Mouse (Mus musculus): Measurements from ENCODE around the gene Serpina1b.
"Not testable (repeated sequence)": the region's sequence is repeated elsewhere in the genome, so short reads cannot be mapped to it uniquely, and the experiment has no call there.

The Serpina1b gene

DNA sequence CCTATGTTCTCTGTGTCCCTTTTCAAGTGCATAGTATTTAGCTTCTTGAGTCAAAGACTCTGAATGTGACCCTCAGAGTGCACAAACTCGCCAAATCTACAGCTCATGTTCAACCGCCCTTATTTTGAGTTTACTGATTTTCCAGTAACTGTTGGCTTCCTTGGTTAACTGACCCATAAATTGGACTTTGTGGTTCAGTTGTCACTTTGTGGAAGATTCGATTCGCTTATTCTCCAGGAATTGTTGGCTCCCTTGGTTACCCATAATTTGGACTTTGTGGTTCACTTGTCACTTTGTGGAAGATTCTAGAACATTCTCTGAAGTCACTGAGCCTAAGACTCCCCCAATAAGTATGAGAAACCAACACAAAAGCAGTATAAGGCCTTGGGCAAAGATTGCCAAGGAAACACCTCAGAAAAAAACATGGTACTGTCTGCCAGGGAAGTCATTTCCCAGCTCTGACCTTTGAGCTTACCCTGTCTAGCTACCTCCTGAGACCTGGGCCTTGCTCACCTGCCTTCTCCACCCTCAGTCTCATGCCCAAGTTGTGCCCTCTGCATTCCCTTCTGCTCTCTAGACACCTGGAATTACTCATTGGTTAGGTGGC lies 129.9 kb downstream of the Serpina1b start:
- no peak for DNase-seq (ENCODE audit: low read depth, low spot score)

DNA sequence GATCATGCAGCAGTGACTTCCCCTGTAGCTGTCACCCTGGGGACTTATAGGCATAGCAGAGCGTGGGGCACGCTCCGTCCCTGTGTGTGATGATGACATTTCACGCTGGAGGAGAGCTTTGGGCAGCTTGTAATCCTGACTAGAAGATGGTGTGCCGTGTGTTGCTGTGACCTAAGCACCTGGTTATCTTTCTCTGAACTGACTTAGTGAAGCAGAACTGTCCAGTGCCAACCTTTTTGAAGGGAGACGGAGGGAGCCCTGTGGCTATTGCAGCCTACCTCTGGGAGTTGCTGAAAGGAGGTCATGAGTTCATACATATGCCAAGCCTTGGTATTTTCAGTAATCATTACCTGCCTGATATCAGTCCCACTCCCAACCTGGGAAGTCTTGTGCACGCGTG lies 134.7 kb downstream of the Serpina1b start, which contains the start of gene Serpina1f:
Gene Serpina1f, minus strand, starts transcription at position 101 of the 400 bp plus-strand sequence.
- DNase-seq (ENCODE audit: low read depth, low spot score), result no peak

DNA sequence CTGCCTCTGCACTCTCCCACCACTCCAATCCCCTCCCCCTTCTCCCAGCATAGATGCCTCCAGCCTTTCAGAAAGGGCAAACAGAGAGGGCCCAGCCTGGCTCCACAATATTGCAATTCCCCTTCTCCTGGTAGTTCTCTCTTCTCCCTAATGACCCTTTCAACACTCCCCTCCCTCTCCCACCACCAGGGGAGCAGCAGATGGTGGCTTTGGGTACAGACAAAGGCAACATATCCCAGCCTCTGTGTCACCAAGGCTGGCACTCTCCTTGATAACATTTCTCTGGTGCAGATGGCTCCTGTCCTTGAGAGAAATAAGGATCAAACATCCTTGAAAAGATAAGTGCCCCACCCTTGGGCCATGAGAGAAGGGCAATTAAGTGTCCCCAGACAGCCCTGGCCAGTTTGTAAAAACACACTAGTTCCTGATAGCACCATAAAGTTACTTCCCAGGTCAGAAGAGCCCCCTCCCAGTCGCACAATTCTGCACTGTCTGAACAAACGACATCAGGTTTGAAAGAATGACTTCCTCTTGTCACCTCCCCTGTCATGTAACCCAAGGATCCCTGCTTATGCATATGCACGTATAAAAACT lies 141.9 kb downstream of the Serpina1b start:
- peak; percentile 24 for DNase-seq (ENCODE audit: low read depth, low spot score)

DNA sequence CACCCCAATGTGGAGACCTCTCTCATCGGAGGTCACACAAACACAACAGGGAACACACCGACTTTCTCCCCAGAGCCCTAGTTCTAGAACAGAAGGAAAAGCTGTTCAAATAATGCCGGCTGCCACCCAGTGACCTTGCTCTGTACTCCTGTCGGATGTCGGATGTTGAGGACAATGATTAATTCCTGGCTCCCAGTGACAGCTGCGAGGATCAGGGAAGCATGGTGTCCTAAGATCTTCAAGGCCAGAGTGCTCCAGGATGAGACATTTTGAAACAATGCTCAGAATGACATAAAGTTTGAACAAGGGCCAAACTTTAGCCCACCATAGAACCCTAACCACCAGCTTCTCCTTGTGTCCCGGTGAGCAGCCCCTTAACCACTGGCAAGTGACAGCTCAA lies 143.2 kb downstream of the Serpina1b start:
- DNase-seq (ENCODE audit: low read depth, low spot score), result peak; percentile 44

DNA sequence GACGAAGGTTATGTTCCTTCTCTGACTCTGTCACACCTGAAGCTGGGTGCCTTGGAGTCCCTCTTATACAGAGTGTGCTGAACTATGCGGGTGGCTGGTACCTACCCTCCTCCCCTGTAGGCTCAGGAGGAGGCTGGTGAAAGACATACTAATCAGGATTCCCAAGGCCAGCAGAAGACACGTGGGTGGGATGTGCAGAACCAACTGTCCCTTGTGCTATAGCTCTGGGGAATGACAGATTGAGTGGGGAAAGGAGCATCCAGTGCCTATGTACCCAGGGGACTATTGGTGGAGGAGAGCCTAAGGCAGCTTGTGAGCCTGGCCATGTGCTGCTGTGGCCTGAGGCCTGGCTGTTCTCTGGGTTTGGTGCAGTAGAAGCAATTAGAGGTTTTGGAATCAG lies 144.1 kb downstream of the Serpina1b start:
- no peak for DNase-seq (ENCODE audit: low read depth, low spot score)

DNA sequence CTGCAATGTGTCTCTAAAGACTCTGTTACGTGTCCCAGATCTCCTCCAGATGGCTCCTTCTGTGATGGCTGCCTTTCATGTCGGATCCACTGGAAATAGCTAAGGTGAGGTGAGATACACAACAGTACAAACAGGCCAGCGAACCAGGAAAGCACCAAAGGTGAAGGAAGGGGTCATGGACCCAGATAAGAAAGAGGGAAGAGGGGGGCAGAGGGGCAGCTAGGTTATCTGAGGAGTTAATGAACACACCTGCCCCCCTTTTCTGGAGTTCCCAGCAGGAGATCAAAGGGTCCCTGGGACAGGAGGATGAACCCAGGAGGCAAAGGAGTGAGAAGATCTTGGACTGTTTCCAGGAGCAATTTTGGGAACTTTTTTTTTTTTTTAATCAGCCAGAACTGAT lies 144.8 kb downstream of the Serpina1b start:
- DNase-seq (ENCODE audit: low read depth, low spot score), result no peak

DNA sequence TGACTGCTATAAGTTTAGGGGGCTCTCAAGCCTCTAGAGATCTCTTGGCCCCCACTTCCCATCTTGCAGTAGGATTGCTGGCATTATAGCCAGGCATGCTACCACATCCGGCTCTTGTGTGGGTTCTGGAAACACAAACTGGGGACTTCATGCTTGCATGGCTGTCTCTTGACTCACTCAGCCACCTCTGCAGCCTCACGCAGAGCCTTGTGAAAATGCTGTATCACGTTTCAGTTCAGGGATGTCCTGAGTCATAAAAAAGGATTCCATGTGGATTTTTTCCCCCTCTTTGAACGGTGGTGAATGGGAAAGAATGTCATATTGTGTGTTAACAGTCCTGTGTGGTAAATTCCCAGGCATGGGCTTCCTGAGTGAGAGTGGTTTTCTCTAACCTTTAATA lies 146.4 kb downstream of the Serpina1b start:
- DNase-seq (ENCODE audit: low read depth, low spot score), result no peak

DNA sequence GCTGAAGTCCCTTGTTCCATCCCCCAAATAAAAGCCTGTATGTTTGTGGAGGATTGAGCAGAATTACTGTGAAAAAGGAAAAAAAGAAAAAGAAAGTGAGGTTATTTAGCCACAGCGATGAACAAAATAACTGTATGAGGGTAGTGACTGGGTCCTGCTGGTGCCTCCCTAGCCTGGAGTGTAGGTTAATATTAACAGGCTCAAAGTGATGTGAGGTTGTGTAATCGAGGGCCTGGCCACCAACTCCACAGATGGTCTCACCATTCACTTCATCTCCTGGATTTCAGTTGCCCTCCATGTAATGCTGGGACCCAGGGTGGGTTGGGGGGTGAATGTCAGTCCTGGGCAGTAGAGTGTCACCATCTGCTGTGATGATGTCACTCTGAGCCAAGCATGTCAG lies 148.4 kb downstream of the Serpina1b start:
- DNase-seq (ENCODE audit: low read depth, low spot score), result no peak

DNA sequence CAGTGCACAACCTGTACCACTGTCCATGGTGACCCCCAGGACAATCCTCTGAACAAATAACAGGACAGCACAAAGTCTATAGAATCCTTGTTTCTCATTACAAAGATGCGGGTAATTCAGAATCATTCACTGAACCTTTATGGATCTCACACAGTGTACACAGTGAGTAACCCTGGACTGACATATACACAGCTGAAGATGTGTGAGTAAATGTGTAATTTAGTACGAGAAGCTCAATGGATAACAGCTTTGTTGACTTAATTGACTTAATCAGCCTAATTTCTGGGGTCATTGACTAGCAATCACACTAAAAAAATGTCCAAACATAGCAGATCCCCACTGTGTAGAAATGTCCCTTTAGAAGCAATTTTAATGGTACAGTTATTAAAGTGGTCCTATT lies 149.0 kb downstream of the Serpina1b start:
- DNase-seq (ENCODE audit: low read depth, low spot score), result no peak

DNA sequence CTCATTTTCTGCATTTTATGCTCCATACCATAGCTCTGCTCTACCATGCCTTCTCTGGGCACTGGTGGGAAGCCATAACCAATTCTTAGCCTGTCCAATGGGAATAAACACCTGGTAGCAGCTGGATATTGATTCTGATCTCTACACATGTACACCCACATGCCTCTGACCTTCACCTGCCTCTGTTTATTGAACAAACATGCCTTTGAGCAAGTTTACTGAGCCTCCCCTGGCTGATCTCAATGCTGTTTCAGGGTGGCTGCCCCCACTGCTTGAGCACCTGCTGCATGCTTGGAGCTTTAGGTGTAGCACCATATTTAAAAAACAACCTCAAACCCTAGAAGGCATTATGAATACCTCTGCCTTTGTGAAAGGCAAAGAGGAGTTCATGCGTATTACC lies 150.3 kb downstream of the Serpina1b start:
- not testable (repeated sequence) for DNase-seq (ENCODE audit: low read depth, low spot score)

Data from mesoderm, embryonic 11.5 days (tissue).